Mouse (Mus musculus) CD4-positive naive resting alpha-beta T cell, adult 57 days (primary cell): ENCODE results near the gene Kcne1l. TPM values are rescaled to one million over a fixed set of nuclear protein-coding genes. Genes with fewer than 3 reads are reported as not detected.

Experiments
- total RNA-seq: library from RNA; stranded (reverse); gene quantifications from one replicate; pipeline ENCODE4 v1.2.4, GENCODE M21; 2023

Gene Kcne1l
- total RNA-seq: not detected

GRCm38 (mm10) chrX:142305869-142306581, at the start of gene Kcne1l:
TSS of gene Kcne1l (minus strand) at chrX:142306294.

Other genes with a start within 250 kb of the Kcne1l start
- gene Gucy2f, start 109.4 kb downstream of the Kcne1l start, total RNA-seq: not detected
- 6.1 TPM for gene Nxt2, start 79.5 kb downstream of the Kcne1l start, total RNA-seq
- gene Acsl4, start 84.2 kb upstream of the Kcne1l start, total RNA-seq: 25.1 TPM